Mouse (Mus musculus): Measurements from ENCODE around the gene Fbl.
"Not testable (repeated sequence)": the region's sequence is repeated elsewhere in the genome, so short reads cannot be mapped to it uniquely, and the experiment has no call there.

The Fbl gene

DNA sequence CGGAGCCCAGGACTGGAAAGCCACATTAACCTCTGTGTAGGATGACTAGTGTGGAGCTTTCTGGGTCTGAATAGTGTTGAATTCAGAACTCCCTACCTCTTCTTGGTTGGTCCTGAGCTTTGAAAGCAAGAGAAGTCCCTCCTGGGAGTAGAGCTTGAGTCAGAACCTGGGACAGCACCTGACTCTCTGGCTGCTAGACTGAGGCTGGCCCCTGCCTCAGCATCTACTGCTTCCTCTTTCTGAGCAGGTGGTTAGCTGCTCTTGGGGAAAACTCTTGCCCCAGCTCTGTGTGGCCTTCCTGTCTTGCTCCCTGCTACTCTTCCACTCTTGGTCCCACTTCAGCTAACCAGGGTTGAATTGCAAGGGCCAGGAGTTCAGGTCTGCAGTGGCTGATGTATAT, 22.4 kb downstream of the Fbl start:
- DNase-seq (ENCODE audit: low read depth, low spot score): no peak

DNA sequence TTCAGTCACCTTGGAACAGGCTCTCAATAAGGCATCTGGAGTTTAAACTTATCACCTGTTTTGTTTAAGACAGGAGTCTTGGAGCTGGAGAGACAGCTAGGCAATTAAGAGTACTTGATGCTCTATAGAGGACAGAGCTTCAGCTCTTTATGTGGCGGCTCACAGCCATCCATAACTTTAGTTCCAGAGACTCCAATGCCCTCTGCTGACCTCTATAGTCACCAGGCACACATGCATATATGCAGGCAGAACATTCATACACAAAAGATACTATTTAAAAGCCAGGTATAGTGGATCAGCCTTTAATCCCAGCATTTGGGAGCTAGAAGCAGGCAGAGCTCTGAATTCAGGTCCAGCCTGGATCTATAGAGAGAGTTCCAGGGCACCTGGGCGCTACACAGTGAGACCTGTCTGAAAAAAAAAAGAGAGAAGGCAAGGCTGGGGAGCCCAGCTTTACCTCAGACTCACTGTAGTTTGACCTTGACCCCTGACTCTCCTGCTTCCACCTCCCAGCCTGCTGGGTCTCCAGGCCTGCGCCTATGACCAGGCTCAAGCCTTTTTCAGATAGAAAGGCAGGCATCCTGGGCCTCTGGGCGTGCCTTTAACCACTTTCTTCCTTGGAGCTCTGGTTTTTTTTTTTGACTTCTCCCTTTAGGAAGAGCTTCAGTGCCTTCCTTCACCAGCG, 26.0 kb downstream of the Fbl start:
- no peak for DNase-seq (ENCODE audit: low read depth, low spot score)

DNA sequence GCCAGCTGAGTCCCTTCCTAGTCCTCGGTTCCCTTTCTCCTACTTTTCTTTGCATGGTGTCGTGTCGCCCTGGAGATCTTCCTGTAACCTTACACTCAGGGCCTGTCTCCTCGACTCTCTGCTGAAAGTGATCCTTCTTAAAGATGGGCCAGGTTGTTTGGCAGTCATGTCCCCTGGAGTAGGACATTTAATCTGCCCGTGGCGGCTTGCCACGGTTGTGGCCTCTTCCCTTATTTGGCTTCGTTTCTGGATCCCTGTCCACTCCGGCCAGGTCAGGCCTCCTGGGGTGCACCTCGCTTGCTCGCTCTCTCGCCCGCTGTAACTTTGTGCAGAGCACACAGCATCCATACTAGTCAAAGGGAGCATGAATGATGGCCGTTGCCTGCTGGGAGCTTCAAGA, 27.0 kb downstream of the Fbl start:
- DNase-seq (ENCODE audit: low read depth, low spot score): no peak

DNA sequence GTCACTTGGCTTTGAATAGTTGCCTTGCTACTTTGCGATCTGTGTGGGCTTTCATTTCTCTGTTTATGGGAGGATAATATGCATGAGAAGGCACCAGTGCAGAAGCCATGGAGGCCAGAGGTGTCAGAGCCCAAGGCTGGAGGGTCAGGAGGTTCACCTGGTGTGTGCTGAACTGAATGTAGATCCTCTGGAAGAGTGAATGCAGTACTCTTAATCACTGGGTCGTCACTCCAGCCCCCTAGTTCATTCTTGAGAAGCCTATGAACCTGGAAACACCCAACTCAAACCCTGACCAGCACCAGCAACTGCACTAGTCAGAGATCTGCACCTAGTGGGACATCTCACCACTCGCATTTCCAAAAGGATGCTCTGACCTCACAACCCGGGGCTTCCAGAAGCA, 29.5 kb downstream of the Fbl start:
- DNase-seq (ENCODE audit: low read depth, low spot score): no peak

DNA sequence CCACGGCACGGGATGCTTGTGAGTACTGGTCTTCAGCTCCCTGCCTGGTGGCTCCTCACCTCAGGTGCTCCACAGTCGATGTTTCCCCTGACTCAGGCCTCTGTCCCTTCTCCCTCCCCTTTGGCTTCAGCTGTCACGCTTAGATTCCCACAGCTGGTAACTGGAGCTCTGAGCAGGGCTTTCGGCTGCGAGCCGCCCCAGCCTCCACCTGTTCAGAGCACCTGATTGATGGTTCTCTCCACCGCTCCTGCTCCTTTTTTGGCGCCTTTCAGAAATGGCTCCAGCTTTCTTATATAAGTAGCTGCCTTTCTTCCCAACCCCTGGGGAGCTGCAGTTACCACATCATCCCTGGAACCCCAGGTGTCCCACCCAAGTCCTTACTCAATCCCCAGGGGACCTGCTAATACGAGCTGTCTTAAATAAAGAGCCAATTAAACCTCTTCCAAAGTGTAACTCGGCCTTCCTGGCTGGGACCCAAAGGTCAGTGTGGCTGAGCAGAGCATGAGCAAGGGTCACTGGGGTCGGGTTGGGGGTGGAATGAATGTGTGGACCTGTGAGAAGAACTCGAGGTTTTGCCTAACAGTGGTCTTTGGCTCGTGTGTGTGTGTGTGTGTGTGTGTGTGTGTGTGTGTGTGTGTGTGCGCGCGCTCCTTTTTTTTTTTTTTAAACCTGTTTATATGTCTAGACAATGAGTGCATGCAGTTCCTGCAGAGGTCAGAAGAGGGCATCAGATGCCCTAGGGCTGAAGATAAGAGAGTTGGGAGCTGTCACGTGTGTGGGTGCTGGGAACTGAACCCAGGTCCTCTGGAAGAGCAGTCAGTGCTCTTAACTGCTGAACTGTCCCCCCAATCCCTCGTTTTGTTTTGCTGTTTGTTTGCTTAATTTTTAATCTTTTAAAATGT, 33.9 kb downstream of the Fbl start:
- DNase-seq (ENCODE audit: low read depth, low spot score): no peak

DNA sequence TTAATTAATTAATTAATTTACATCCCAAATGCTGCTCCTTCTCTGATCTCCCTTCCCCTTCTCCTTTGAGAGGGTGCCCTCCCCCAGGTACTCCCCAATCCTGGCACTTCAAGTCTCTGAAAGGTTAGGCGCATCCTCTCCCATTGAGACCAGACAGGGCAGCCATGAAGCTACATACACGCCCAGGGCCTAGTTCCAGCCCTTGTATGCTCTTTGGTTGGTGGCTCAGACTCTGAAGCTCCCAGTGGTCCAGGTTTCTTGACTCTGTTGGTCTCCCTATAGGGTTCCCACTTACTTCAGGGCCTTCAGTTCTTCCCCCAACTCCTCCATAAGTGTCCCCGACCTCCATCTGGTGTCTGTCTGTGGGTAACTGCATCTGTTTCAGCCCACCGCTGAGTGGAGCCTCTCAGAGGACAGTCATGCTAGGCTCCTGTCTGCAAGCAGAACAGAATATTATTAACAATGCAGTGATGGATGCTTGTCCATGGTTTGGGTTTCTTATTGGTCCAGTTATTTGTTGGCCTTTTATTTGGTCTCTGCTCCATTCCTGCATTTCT, 36.6 kb downstream of the Fbl start:
- DNase-seq (ENCODE audit: low read depth, low spot score): no peak

DNA sequence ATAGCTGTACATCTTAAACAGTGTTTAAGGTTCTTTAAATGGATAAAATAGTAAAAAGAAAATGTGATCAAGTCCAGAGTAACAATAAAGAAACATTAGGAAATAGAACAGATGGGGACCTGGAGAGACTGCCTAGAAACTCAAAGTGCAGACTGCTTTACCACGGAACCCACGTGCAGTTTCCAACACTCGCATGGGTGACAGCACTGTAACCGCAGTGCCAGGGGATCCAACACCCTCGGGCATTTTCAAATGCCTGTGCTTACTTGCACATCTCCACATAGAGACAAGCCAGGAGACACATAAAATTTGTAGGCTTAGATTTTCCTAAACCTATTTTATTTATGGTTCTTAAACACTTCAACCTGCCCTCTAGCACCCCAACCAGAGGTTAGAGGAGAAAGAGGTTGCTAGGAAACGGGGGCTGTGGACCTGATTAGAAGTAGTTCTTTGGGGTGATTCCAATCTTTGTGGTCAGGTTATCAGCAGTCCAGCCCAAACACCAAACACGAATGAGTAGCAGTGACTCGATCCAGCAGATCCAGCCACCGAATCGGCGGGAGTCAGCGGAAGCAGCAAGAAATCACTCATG, 39.0 kb downstream of the Fbl start:
- no peak for DNase-seq (ENCODE audit: low read depth, low spot score)

DNA sequence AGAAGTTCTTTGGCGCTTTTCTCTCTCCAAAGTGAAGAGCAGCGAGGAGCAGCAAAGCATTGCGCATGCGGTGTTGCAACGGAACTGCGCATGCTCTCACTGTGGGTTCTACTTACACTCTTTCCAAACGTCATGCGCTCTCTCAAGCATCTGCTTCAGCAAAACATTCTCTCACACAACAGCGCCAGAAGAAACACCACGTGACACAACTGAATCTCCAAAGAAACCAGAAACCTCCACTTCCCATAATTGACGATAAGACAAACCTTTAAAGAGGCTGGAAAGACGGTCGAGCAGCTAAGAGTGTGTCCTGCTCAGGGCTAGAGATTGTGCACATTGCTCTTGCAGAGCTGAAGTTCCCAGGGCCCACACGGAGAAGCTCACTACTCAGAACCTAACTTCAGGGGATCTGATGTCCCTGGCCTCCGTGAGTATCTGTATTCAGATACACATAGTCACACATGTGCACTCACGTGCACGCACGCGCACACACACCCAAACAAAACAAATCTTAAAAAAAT, 39.5 kb downstream of the Fbl start:
- DNase-seq (ENCODE audit: low read depth, low spot score): no peak

DNA sequence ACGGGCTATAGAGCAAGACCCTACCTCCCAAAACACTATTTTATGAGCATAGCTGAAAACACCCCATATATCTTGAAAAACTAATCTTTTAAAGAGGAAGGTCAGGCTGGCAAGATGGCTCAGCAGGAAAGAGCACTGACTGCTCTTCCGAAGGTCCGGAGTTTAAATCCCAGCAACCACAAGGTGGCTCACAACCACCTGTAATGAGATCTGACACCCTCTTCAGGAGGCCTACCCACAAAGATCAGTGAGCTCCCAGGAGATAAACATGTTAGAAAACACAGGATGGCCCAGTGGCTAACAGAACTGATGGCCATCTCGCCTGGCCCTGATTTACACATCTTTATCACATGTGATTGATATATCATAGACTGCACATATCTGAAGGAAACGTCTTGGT, 41.2 kb downstream of the Fbl start:
- DNase-seq (ENCODE audit: low read depth, low spot score): no peak

DNA sequence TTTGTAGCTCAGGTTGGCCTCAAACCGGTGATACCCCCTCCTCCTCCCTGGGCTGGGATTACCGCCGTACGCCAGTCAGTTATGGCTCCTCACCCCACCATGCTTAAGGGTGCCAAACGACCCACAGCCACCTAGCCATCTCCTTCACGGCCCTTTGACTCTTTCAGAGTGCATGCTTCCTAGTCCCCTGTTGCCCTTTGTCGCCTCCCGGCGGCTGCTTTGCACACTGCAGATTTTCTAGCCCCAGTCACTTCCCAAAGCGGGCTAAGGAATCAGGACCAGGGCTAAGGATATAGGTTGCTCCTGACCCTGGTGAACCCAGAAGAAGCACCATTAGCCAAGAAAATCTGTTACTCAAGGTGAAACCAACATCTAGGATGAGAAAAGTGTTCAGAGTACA, 44.6 kb downstream of the Fbl start:
- DNase-seq (ENCODE audit: low read depth, low spot score): peak; percentile 50

DNA sequence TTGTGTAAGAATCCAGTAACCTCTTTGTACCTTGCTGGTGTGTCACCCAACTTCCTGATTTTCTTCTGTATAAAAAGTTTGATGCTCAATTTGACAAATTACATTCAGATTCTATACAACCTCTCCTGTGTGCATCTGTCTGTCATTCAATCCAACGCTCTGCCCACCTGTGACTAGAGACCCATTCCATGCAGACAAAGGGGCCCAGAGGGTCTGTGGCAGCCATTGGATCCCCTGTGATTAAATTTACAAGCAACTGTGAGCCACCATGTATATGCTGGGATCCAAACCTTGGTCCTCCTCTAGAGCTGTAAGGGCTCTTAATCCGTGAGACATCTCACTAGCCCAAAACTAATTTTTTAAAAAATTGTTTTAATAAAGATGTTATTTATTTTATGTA, 46.4 kb downstream of the Fbl start:
- not testable (repeated sequence) for DNase-seq (ENCODE audit: low read depth, low spot score)

DNA sequence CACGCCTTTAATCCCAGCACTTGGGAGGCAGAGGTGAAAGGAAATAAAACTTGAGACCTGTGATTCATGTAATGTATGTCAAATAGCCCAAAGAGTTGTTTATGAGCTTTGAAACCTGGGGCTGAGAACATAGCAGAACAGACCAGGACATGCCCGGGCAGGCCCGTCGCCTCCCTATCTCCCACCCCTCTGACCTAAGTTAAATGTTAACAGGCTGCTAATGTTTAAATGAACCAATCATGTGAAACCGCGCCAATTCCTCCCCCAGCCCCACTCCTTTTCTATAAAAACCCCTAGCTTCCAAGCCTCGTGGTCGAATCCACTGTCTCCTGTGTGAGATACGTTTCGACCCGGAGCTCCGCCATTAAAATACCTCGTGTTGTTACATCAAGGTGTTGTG, 48.3 kb downstream of the Fbl start:
- not testable (repeated sequence) for DNase-seq (ENCODE audit: low read depth, low spot score)

DNA sequence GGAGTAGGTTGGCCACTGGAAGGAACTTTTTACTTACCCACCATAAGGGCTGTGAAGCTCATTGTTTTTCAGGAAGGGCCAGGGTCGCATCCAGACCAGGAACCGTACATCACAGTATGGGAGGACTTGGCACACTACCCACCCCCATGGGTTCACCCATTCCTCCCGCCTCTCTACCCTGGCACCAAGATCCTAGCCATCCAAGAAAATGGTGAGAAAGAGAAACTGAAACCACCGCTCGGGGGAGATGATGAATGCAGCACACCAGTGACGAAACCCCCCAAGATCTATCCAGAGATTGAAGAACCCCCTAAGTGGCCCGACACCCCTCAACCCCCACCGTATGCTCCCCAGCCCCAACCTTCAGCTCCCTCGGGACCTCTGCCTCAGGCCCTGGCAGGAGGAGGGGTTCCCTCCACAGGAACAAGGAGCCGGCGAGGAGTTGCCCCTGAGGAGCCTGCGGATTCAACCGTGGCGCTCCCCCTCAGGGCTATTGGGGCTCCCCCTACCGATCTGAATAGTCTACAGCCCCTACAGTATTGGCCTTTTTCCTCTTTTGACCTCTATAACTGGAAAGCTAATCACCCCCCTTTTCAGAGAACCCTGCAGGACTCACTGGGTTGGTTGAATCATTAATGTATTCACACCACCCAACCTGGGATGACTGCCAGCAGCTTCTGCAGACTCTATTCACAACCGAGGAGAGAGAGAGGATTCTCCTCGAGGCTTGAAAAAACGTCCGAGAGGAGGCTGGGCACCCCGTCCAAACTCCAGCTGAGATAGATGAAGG, 49.6 kb downstream of the Fbl start:
- DNase-seq (ENCODE audit: low read depth, low spot score): not testable (repeated sequence)

DNA sequence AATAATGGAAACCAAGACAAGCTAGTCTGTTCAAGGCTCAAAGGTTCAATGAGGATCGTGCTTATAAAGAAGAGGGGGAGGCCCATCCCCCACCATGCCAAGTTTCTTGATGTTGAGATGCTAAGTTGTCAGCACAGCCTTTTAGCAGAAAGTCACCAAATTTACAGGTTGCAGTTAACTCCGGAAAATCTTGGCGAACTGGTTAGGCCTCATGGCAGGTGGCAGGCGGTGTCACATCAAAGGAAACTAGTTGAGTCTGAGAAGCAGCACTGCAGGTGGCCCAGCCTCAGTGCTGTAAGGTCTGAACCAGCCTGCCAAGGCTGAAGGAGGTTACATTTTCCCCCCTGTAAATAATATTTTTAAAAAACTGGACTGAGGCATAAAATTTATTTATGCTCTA, 57.3 kb downstream of the Fbl start:
- not testable (repeated sequence) for DNase-seq (ENCODE audit: low read depth, low spot score)

DNA sequence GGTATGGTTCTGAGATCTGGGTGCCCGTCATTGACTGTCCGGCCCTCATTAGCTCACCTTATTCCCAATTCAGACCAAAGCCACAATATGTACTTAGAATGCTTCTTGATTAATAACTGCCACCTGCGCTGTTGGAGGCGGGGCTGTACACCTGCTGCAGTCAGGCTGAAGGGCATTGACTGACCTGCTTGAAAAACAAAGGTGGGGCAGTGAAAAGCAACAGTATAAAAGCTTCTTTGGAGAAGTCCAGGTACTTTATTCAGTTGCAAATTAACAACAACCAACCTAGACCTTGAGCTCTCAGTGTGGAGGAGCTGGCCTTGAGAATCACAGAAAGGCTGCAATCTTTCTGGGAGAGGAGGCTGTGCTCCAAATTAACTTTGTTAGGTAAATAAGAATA, 57.9 kb downstream of the Fbl start:
- not testable (repeated sequence) for DNase-seq (ENCODE audit: low read depth, low spot score)
